Mouse (Mus musculus): ENCODE results near the gene Tmem14a. TPM values are rescaled to one million over a fixed set of nuclear protein-coding genes. Genes with fewer than 3 reads are reported as not detected.
"Not testable (repeated sequence)": the region's sequence is repeated elsewhere in the genome, so short reads cannot be mapped to it uniquely, and the experiment has no call there.

The Tmem14a gene
- total and polyA plus RNA-seq, 2 experiments: 3.0 to 8.1 TPM

GRCm38 (mm10) chr1:21266766-21267165 is 48.4 kb downstream of the Tmem14a start:
- Histone ChIP-seq H3K79me2 (ENCODE audit: control insufficient read depth, insufficient read depth, low read length) (no peaks in the 10 kb centered on the region), H3K36me3 (ENCODE audit: control insufficient read depth, insufficient read depth, low read length) (peaks cover 40% of the 10 kb centered on the region), H3K27ac (replicated peaks; ENCODE audit: insufficient read depth, low read depth, low read length) (no peak overlapping the region), H3K4me3 (ENCODE audit: insufficient read depth, low read depth, low read length) (no peak overlapping the region), H3K27me3 (ENCODE audit: control insufficient read depth, insufficient read depth, low read length) (no peaks in the 10 kb centered on the region), H3K4me1 (ENCODE audit: control insufficient read depth, insufficient read depth, low read length) (no peaks in the 10 kb centered on the region), H3K9ac (ENCODE audit: low read depth, low read length) (no peak overlapping the region)
- DNase-seq (ENCODE audit: extremely low read depth, low read depth, low spot score): no peak
- WGBS: 29% methylated on average over 1 of the region's 1 CpGs
- TF ChIP-seq CTCF (IDR thresholded peaks at IDR 0.05; ENCODE audit: low read depth, low read length): no peak; the same call in 1 of the 2 replicates
- no peak for TF ChIP-seq POLR2A (IDR thresholded peaks at IDR 0.05; ENCODE audit: extremely low read depth, insufficient read depth, low read length)

- peak; percentile 66 for DNase-seq (ENCODE audit: extremely low read depth, low read depth, low spot score)
- H3K4me1 ChIP-seq (ENCODE audit: control insufficient read depth, insufficient read depth, low read length); H3K27ac ChIP-seq (replicated peaks; ENCODE audit: insufficient read depth, low read depth, low read length); H3K27me3 ChIP-seq (ENCODE audit: control insufficient read depth, insufficient read depth, low read length); H3K4me3 ChIP-seq (ENCODE audit: insufficient read depth, low read depth, low read length); H3K79me2 ChIP-seq (ENCODE audit: control insufficient read depth, insufficient read depth, low read length); H3K9ac ChIP-seq (ENCODE audit: low read depth, low read length): not testable (repeated sequence)
- 33% methylated on average over 6 of the region's 7 CpGs for WGBS
- H3K36me3 ChIP-seq (ENCODE audit: control insufficient read depth, insufficient read depth, low read length): peaks cover 33% of the 10 kb centered on the region
Observed at GRCm38 (mm10) chr1:21267466-21267865, 49.1 kb downstream of the Tmem14a start.

- TF ChIP-seq CTCF (IDR thresholded peaks at IDR 0.05; ENCODE audit: low read depth, low read length) (peak; percentile 86), POLR2A (IDR thresholded peaks at IDR 0.05; ENCODE audit: extremely low read depth, insufficient read depth, low read length) (no peak)
- peak; percentile 35 for DNase-seq (ENCODE audit: extremely low read depth, low read depth, low spot score)
- no peaks in the 10 kb centered on the region for H3K79me2 ChIP-seq (ENCODE audit: control insufficient read depth, insufficient read depth, low read length)
- peak overlapping the region; percentile 13; the same call in 1 of the 2 replicates for H3K9ac ChIP-seq (ENCODE audit: low read depth, low read length)
- WGBS: 23% methylated on average over 18 of the region's 18 CpGs
- H3K27ac ChIP-seq (replicated peaks; ENCODE audit: insufficient read depth, low read depth, low read length): no peak overlapping the region
- H3K36me3 ChIP-seq (ENCODE audit: control insufficient read depth, insufficient read depth, low read length): no peaks in the 10 kb centered on the region
- no peak overlapping the region for H3K4me3 ChIP-seq (ENCODE audit: insufficient read depth, low read depth, low read length)
- no peaks in the 10 kb centered on the region for H3K27me3 ChIP-seq (ENCODE audit: control insufficient read depth, insufficient read depth, low read length)
- no peaks in the 10 kb centered on the region for H3K4me1 ChIP-seq (ENCODE audit: control insufficient read depth, insufficient read depth, low read length)
Observed at GRCm38 (mm10) chr1:21271343-21272055, 53.1 kb downstream of the Tmem14a start.

GRCm38 (mm10) chr1:21272056-21272431 is 53.7 kb downstream of the Tmem14a start:
- no peak overlapping the region for H3K4me3 ChIP-seq (ENCODE audit: insufficient read depth, low read depth, low read length)
- no peak overlapping the region for H3K27ac ChIP-seq (replicated peaks; ENCODE audit: insufficient read depth, low read depth, low read length)
- no peak overlapping the region for H3K9ac ChIP-seq (ENCODE audit: low read depth, low read length)
- H3K4me1 ChIP-seq (ENCODE audit: control insufficient read depth, insufficient read depth, low read length): no peaks in the 10 kb centered on the region
- 40% methylated on average over 14 of the region's 14 CpGs for WGBS
- TF ChIP-seq POLR2A (IDR thresholded peaks at IDR 0.05; ENCODE audit: extremely low read depth, insufficient read depth, low read length): no peak
- no peak for TF ChIP-seq CTCF (IDR thresholded peaks at IDR 0.05; ENCODE audit: low read depth, low read length)
- no peaks in the 10 kb centered on the region for H3K36me3 ChIP-seq (ENCODE audit: control insufficient read depth, insufficient read depth, low read length)
- no peak for DNase-seq (ENCODE audit: extremely low read depth, low read depth, low spot score)
- no peaks in the 10 kb centered on the region for H3K79me2 ChIP-seq (ENCODE audit: control insufficient read depth, insufficient read depth, low read length)
- H3K27me3 ChIP-seq (ENCODE audit: control insufficient read depth, insufficient read depth, low read length): no peaks in the 10 kb centered on the region

GRCm38 (mm10) chr1:21273091-21273490 is 54.7 kb downstream of the Tmem14a start:
- no peak for TF ChIP-seq POLR2A (IDR thresholded peaks at IDR 0.05; ENCODE audit: extremely low read depth, insufficient read depth, low read length)
- TF ChIP-seq CTCF (IDR thresholded peaks at IDR 0.05; ENCODE audit: low read depth, low read length): no peak
- 85% methylated on average over 6 of the region's 6 CpGs for WGBS

GRCm38 (mm10) chr1:21274437-21275040 is 56.2 kb downstream of the Tmem14a start:
- no peak overlapping the region for H3K4me3 ChIP-seq (ENCODE audit: insufficient read depth, low read depth, low read length)
- TF ChIP-seq CTCF (IDR thresholded peaks at IDR 0.05; ENCODE audit: low read depth, low read length): no peak
- no peaks in the 10 kb centered on the region for H3K27me3 ChIP-seq (ENCODE audit: control insufficient read depth, insufficient read depth, low read length)
- H3K79me2 ChIP-seq (ENCODE audit: control insufficient read depth, insufficient read depth, low read length): no peaks in the 10 kb centered on the region
- H3K4me1 ChIP-seq (ENCODE audit: control insufficient read depth, insufficient read depth, low read length): no peaks in the 10 kb centered on the region
- H3K27ac ChIP-seq (replicated peaks; ENCODE audit: insufficient read depth, low read depth, low read length): no peak overlapping the region
- no peak overlapping the region for H3K9ac ChIP-seq (ENCODE audit: low read depth, low read length)
- DNase-seq (ENCODE audit: extremely low read depth, low read depth, low spot score): peak; percentile 35
- WGBS: 47% methylated on average over 2 of the region's 2 CpGs
- no peaks in the 10 kb centered on the region for H3K36me3 ChIP-seq (ENCODE audit: control insufficient read depth, insufficient read depth, low read length)

More at GRCm38 (mm10) chr1:21273091-21273490, 54.7 kb downstream of the Tmem14a start:
- no peaks in the 10 kb centered on the region for H3K79me2 ChIP-seq (ENCODE audit: control insufficient read depth, insufficient read depth, low read length)
- DNase-seq (ENCODE audit: extremely low read depth, low read depth, low spot score): no peak
- no peak overlapping the region for H3K27ac ChIP-seq (replicated peaks; ENCODE audit: insufficient read depth, low read depth, low read length)
- no peaks in the 10 kb centered on the region for H3K4me1 ChIP-seq (ENCODE audit: control insufficient read depth, insufficient read depth, low read length)
- H3K36me3 ChIP-seq (ENCODE audit: control insufficient read depth, insufficient read depth, low read length): no peaks in the 10 kb centered on the region
- H3K9ac ChIP-seq (ENCODE audit: low read depth, low read length): no peak overlapping the region
- no peaks in the 10 kb centered on the region for H3K27me3 ChIP-seq (ENCODE audit: control insufficient read depth, insufficient read depth, low read length)
- H3K4me3 ChIP-seq (ENCODE audit: insufficient read depth, low read depth, low read length): no peak overlapping the region

- not testable (repeated sequence) for DNase-seq (ENCODE audit: extremely low read depth, low read depth, low spot score); H3K4me1 ChIP-seq (ENCODE audit: control insufficient read depth, insufficient read depth, low read length); H3K27me3 ChIP-seq (ENCODE audit: control insufficient read depth, insufficient read depth, low read length); H3K36me3 ChIP-seq (ENCODE audit: control insufficient read depth, insufficient read depth, low read length); H3K79me2 ChIP-seq (ENCODE audit: control insufficient read depth, insufficient read depth, low read length); H3K9ac ChIP-seq (ENCODE audit: low read depth, low read length); H3K27ac ChIP-seq (replicated peaks; ENCODE audit: insufficient read depth, low read depth, low read length); H3K4me3 ChIP-seq (ENCODE audit: insufficient read depth, low read depth, low read length)
- WGBS: 90% methylated on average over 5 of the region's 5 CpGs
Observed at GRCm38 (mm10) chr1:21275366-21275765, 57.0 kb downstream of the Tmem14a start.

Measured in liver, adult 2 months (tissue).